Mouse (Mus musculus) CH12.LX (cell line): Measurements from ENCODE around the gene Hist1h4c. TPM values are rescaled to one million over a fixed set of nuclear protein-coding genes. Genes with fewer than 3 reads are reported as not detected.
A peak's percentile ranks its signal among the peaks of the same experiment; 100 is the strongest.

Experiments
- DNase-seq: peaks from one replicate; pipeline ENCODE4 v3.0.0-alpha.2; 2013; ENCODE audit errors: extremely low read depth
- H3K27ac ChIP-seq: 2 replicates; pipeline ENCODE4 v1.5.1; 2012; ENCODE audit warnings: low read depth, mild to moderate bottlenecking, control low read depth, moderate library complexity; ENCODE audit not compliant: insufficient read depth
- H3K27me3 ChIP-seq: replicated peaks from 2 replicates; pipeline ENCODE3; 2012; ENCODE audit warnings: inconsistent platforms
- H3K36me3 ChIP-seq, 2 experiments: replicated peaks in 1 of 2; 2 replicates each; pipeline versions ENCODE3 to v1.6.1; 2012; ENCODE audit warnings: inconsistent platforms in 1 of 2, low read length in 1 of 2, mild to moderate bottlenecking in 1 of 2, mixed read lengths in 1 of 2, moderate library complexity in 1 of 2; ENCODE audit not compliant: control insufficient read depth in 1 of 2, insufficient read depth in 1 of 2
- H3K4me1 ChIP-seq, 2 experiments: 2 replicates each; pipeline ENCODE4 v1.6.1; 2012; ENCODE audit warnings: inconsistent platforms in 1 of 2, moderate library complexity in 1 of 2; ENCODE audit not compliant: insufficient read depth in 2 of 2, control insufficient read depth in 1 of 2
- H3K4me2 ChIP-seq: 2 replicates; pipeline ENCODE4 v1.6.1; 2012; ENCODE audit warnings: low read depth, mild to moderate bottlenecking, control low read depth; ENCODE audit not compliant: poor library complexity, insufficient read depth, severe bottlenecking
- H3K4me3 ChIP-seq, 3 experiments: fragments of 150-350 bp in 1 of 3; sonication (generic) in 1 of 3; replicated peaks in 1 of 3; 2 replicates each; pipeline versions ENCODE3 to v1.5.1; 2011 to 2012; ENCODE audit warnings: low read depth in 2 of 3, low read length in 2 of 3, mild to moderate bottlenecking in 2 of 3, moderate library complexity in 2 of 3, control low read depth in 1 of 3, improper control_type of control experiment in 1 of 3, inconsistent platforms in 1 of 3, mixed read lengths in 1 of 3; ENCODE audit not compliant: poor library complexity in 1 of 3
- H3K79me2 ChIP-seq: replicated peaks from 2 replicates; pipeline ENCODE4 v1.6.1; 2012; ENCODE audit warnings: mild to moderate bottlenecking, moderate library complexity; ENCODE audit not compliant: control insufficient read depth, poor library complexity, insufficient read depth, severe bottlenecking; ENCODE audit errors: extremely low read depth
- H3K9ac ChIP-seq: 2 replicates; pipeline ENCODE4 v1.6.1; 2012; ENCODE audit warnings: low read depth, mild to moderate bottlenecking, control low read depth, moderate library complexity; ENCODE audit not compliant: insufficient read depth
- H3K9me3 ChIP-seq: replicated peaks from 2 replicates; pipeline ENCODE3; 2012; ENCODE audit warnings: low read length, inconsistent platforms, mixed read lengths
- CHD2 ChIP-seq: IDR thresholded peaks from 2 replicates; pipeline ENCODE4 v1.6.1; 2011; ENCODE audit warnings: low read length, improper control_type of control experiment
- E2F4 ChIP-seq: IDR thresholded peaks from 2 replicates; pipeline ENCODE4 v1.6.1; 2011; ENCODE audit warnings: low read depth, low read length, improper control_type of control experiment; ENCODE audit not compliant: insufficient replicate concordance
- EP300 ChIP-seq: IDR thresholded peaks from 2 replicates; pipeline ENCODE4 v1.6.1; 2011; ENCODE audit warnings: low read length, improper control_type of control experiment
- GABPA ChIP-seq: IDR thresholded peaks from 2 replicates; pipeline ENCODE4 v1.6.1; 2012; ENCODE audit warnings: low read depth, low read length, improper control_type of control experiment, inconsistent platforms; ENCODE audit not compliant: insufficient replicate concordance
- IRF4 ChIP-seq: IDR thresholded peaks from 2 replicates; pipeline ENCODE4 v1.6.1; 2014; ENCODE audit warnings: low read depth, mild to moderate bottlenecking, inconsistent platforms, low read length, improper control_type of control experiment
- MAFK ChIP-seq: IDR thresholded peaks from 2 replicates; pipeline ENCODE4 v1.6.1; 2011; ENCODE audit warnings: low read length, improper control_type of control experiment; ENCODE audit not compliant: insufficient replicate concordance
- MAZ ChIP-seq: IDR thresholded peaks from 2 replicates; pipeline ENCODE4 v1.6.1; 2012; ENCODE audit warnings: low read depth, mild to moderate bottlenecking, inconsistent platforms, low read length, improper control_type of control experiment, moderate library complexity
- NELFE ChIP-seq: IDR thresholded peaks from 2 replicates; pipeline ENCODE4 v1.6.1; 2011; ENCODE audit warnings: low read depth, low read length, improper control_type of control experiment
- RCOR1 ChIP-seq: conservative IDR thresholded peaks from 2 replicates; pipeline ENCODE4 v1.6.1; 2012; ENCODE audit warnings: low read depth, mild to moderate bottlenecking, inconsistent platforms, low read length, improper control_type of control experiment
- TCF12 ChIP-seq: IDR thresholded peaks from 2 replicates; pipeline ENCODE4 v1.6.1; 2014; ENCODE audit warnings: low read depth, mild to moderate bottlenecking, inconsistent platforms, low read length, improper control_type of control experiment
- UBTF ChIP-seq: IDR thresholded peaks from 2 replicates; pipeline ENCODE4 v1.6.1; 2012; ENCODE audit warnings: low read depth, mild to moderate bottlenecking, inconsistent platforms, low read length, improper control_type of control experiment, moderate library complexity
- USF1 ChIP-seq: IDR thresholded peaks from 2 replicates; pipeline ENCODE4 v1.6.1; 2014; ENCODE audit warnings: low read depth, mild to moderate bottlenecking, inconsistent platforms, low read length, improper control_type of control experiment
- ZKSCAN1 ChIP-seq: IDR thresholded peaks from 2 replicates; pipeline ENCODE4 v1.6.1; 2012; ENCODE audit warnings: low read depth, inconsistent platforms, low read length, improper control_type of control experiment, borderline replicate concordance
- dilution Hi-C: fragments of 300-500 bp; cut with MboI; formaldehyde crosslinking; loops from 2 replicates; pipeline ENCODE4 v1.14.3; 2020; ENCODE audit warnings: low sequenced_read_pairs; ENCODE audit not compliant: extremely low pct_unique_long_range_greater_than_20kb, extremely low pct_ligation_motif_present
- in situ Hi-C: fragments of 300-500 bp; cut with MboI; formaldehyde crosslinking; loops from 3 replicates; pipeline ENCODE4 v1.14.3; 2019; ENCODE audit warnings: low sequenced_read_pairs, low pct_ligation_motif_present, low pct_unique_long_range_greater_than_20kb, mixed read lengths
- polyA plus RNA-seq: library from polyadenylated mRNA; unstranded; fragments of >175 nt; gene quantifications from 2 replicates; pipeline ENCODE4 v1.2.1, GENCODE M21; 2012; ENCODE audit warnings: low read depth; ENCODE audit not compliant: insufficient read length
- total RNA-seq, 2 experiments: library from RNA; depleted of rRNA; stranded (reverse); fragments of 300-350 nt in 1 of 2; fragments of >200 nt in 1 of 2; gene quantifications; 2 replicates each; pipeline ENCODE4 v1.2.3; 2012 to 2014

Hist1h4c gene
- total and polyA plus RNA-seq, 3 experiments: 1.2 to 1,374 (median 6.9) TPM

DNA sequence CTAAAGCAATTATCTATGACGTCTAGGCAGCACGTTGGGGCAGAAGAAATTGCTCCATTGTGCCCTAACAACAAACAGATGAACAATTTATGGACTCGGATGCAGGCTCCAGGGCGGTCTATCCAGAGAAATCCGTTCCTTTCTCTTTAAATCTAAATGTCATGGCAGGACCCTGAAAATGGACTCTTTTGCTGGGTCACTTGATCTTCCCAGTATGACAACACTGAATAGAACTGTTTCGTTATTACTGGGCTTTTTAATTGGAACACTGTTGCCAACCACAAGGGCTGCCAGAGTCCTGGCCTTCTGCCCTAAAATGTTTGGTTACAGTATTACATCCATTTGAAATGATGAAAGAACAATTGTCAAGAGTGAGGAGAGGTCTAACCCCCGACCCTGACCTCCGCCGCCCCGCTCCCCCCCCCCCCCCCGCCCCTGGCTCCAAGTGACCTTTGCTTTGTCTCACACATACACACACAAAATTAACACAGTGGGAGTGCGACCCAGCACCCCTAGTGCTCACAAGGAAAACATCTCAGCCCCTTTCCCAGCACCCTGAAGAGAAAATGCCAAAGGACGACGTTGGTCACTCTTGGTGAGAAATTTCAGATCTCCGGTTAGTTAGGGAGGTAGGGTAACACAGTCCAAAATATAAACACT lies 11.6 kb upstream of the Hist1h4c start:
- Histone ChIP-seq H3K9me3 (no peaks in the 10 kb centered on the region), H3K36me3 (no peaks in the 10 kb centered on the region), H3K4me1 (peaks cover 15 to 48% of the 10 kb centered on the region in 2 experiments), H3K27ac (no peak overlapping the region), H3K79me2 (no peaks in the 10 kb centered on the region), H3K27me3 (no peaks in the 10 kb centered on the region), H3K9ac (peak overlapping the region; percentile 56), H3K4me3 (peak overlapping the region; percentile 40 to 54 (median 42)), H3K4me2 (peak overlapping the region; percentile 41)
- in situ Hi-C loops (no loop called here), dilution Hi-C loops (no loop called here)
- TF ChIP-seq MAFK: no peak
- TF ChIP-seq MAZ: 0 out of 2 replicates have a peak, but pooled peaks have one; percentile 14
- DNase-seq: no peak

DNA sequence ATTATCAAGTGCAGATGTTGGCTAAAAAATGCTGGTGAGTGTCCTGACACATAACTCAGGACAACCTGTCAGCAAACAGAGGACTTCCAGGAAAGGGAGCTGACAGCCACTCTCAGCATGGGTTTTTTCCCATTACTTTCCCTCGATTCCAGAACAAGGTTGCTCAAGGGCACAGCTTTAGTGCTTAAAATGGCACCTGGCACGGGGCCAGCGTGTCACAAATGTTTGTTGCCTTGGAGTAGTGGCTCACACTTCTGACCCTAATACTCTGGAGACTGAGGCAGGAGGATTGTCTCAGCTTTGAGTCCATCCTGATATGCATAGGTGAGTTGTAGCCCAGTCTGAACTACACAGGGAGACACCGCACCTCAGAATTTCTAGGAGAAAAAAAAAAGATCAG lies 10.4 kb upstream of the Hist1h4c start:
- Histone ChIP-seq H3K27ac (no peak overlapping the region), H3K9me3 (no peaks in the 10 kb centered on the region), H3K4me3 (no peak overlapping the region), H3K9ac (no peak overlapping the region), H3K27me3 (no peaks in the 10 kb centered on the region), H3K36me3 (no peaks in the 10 kb centered on the region), H3K4me2 (no peak overlapping the region), H3K79me2 (no peaks in the 10 kb centered on the region), H3K4me1 (peaks cover 15 to 55% of the 10 kb centered on the region in 2 experiments)
- in situ Hi-C loops: no loop called here
- DNase-seq: no peak
- dilution Hi-C loops: no loop called here
- TF ChIP-seq E2F4 (no peak), EP300 (no peak)

DNA sequence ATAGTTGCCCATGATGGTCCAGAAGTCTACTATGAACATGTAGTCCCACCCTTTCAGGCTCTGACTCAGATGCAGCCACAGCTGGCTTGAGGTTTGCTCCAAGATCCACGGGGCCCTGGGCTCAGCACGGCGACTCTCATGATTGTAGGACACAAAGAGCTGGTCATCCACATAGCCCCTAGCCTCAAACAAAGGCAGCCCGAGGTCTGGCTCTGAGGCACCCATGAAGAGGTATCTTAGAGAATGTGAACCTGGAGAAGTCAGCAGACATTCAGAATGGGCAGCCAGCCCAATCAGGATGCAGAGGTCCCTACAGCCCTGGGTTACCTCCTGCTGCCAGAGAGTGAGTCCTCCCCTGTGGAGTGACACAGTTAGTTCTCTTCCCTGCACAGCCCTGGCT lies 9.8 kb upstream of the Hist1h4c start:
- H3K4me3 ChIP-seq: no peak overlapping the region
- H3K9ac ChIP-seq: no peak overlapping the region
- no peak overlapping the region for H3K4me2 ChIP-seq
- in situ Hi-C loops (no loop called here), dilution Hi-C loops (no loop called here)
- H3K4me1 ChIP-seq: peaks cover 15 to 61% of the 10 kb centered on the region in 2 experiments
- no peaks in the 10 kb centered on the region for H3K36me3 ChIP-seq
- H3K9me3 ChIP-seq: no peaks in the 10 kb centered on the region
- no peaks in the 10 kb centered on the region for H3K27me3 ChIP-seq
- DNase-seq: no peak
- H3K79me2 ChIP-seq: no peaks in the 10 kb centered on the region
- no peak for TF ChIP-seq USF1
- TF ChIP-seq IRF4: no peak
- no peak for TF ChIP-seq GABPA
- TF ChIP-seq ZKSCAN1: no peak
- no peak for TF ChIP-seq TCF12
- no peak for TF ChIP-seq UBTF
- no peak for TF ChIP-seq RCOR1
- no peak for TF ChIP-seq NELFE
- TF ChIP-seq CHD2: no peak
- H3K27ac ChIP-seq: no peak overlapping the region
